Mouse (Mus musculus) embryo, embryonic 10 days (tissue): ENCODE measurements around the gene Arf3.

Source experiments
- DNase-seq: peaks from one replicate; pipeline ENCODE4 v3.0.0-alpha.2; 2015; ENCODE audit warnings: low spot score

Gene Arf3

GRCm38 (mm10) chr15:98717301-98717700 is 45.7 kb downstream of the Arf3 start:
- DNase-seq: no peak

DNA sequence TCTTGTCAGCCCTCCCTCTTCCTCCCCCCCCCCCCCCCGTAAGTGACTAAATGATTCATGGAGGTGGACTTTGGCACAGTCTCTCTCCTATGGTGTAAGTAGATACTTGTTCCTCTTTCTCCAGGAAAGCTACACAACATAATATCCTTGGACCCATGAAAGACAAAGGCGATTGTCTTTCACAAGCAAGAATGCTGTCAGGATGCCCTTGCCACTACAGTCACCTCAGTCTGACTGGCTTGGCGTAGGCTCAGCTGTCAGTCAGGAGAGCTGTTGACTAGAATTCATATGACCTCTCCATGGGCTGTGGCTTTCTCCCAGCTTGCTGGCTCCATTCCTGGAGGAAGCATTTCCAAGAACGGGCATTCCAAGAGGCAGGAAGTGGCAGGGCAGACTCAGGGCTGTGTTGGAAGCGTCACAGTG is 48.8 kb downstream of the Arf3 start:
- DNase-seq: no peak

GRCm38 (mm10) chr15:98710442-98710841 is 52.6 kb downstream of the Arf3 start:
- peak; percentile 76 for DNase-seq

DNA sequence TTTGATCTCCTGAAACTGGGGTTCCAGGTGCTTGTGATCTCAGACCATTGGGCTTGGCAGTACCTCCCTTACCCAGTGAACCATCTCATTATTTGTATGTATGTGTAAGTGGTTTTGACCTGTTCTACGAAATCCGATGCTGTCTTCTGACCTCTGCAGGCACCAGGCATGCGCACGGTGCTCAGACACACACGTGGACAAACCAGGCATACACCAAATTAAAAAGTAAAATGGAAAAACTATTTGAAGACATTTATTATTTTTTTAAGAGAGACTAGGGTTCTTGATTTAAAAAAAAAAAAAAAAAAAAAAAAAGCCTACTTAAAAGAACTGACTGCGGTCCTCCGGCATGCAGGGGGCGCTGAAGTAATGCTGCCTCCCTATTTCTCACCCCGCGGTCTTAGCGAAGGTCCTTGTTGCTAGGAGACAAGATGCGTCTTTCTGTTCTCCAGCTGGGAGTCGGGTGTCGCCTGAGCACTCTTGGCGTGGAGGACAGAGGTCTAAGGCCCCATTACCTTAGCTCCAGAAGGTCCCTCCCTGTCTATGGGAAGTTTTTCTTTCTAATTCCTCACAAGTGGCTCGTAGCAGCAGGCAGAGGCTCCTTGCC is 55.1 kb downstream of the Arf3 start, which contains the start of gene Ccdc65:
Gene Ccdc65 (plus strand): TSS at position 442 of the 607 bp plus-strand sequence.
- DNase-seq: peak; percentile 92

- no peak for DNase-seq
Observed at GRCm38 (mm10) chr15:98704312-98704711, 58.7 kb downstream of the Arf3 start.

- DNase-seq: peak; percentile 88
Observed at GRCm38 (mm10) chr15:98699190-98700105, 63.6 kb downstream of the Arf3 start.

DNA sequence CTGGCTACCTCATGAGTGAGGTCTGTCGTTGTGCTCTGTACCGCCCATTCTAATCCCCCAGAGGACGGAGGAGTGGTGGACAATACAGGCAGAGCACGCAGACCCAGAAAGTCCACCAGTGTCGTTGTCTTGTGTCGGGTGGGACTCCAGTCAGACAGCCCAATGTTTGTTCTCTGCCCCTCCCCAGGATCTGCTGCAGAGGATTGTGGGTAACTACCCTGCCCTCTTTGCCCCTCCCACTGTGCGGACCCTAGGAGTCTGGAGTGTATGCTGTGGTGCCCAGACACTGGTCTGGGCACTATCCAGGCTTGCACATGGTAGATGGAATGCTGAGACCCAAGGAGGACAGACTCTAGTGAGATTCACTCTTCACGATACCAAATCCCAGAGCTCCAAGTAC is 66.8 kb downstream of the Arf3 start:
- DNase-seq: no peak

- DNase-seq: no peak
Observed at GRCm38 (mm10) chr15:98695726-98696125, 67.3 kb downstream of the Arf3 start.

DNA sequence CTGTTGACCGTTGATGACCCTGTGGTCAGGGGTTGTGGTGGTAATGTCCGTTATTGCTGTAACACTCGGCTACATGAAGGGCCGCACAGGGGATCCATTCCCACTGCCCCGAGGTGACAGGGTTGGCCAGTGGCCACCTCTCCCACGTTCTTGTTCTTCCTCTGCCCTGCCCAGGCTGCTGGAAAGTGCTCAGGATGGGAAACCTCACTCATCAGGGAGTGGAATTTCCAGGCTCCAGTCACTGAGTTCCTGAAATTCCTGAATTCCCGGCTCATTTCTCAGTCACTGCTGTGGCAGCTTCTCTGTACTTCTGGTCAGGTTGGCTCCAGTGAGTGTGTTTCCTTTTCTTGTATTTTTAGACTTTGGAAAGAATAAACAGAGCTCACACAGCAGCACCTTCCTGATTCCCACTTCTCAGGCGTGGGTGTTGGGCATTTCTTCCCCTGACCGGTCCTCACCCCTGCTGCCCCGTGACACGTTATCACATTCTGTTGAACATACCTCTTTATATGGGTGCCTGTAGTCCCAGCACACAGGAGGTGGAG is 70.8 kb downstream of the Arf3 start:
- peak; percentile 53 for DNase-seq

DNA sequence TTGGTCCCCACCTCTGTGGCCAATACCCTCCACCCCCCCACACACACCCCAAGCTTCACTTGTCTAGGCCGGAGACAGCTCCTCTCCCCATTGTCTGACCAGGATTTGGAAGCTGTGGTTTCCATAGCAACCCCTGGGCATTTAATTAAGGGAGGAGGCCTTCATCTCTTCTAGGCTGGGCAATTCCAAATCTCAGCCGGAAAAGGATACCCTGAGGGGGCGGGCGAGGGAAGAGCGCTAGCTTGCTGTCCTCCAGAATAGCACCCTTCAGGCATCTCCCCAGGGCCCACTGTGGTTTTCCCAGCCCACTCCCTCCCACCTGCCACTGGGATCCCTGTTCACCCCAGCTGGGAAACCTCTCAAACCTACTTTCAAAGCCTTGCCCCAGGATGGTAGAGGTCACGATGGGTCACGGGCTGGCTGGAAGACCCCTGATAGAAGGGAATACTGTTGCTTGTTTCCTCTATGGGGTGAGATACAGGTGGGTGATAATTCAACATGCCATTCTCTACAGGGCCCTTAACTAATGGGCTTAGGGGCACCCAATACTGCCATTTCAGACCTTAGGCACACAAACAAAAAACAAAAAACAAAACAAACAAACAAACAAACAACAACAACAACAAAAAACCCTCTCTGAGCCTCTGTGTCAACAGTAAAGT is 71.4 kb downstream of the Arf3 start:
- DNase-seq: peak; percentile 78

- DNase-seq: no peak
Observed at GRCm38 (mm10) chr15:98689682-98690081, 73.3 kb downstream of the Arf3 start.
